Mouse (Mus musculus) spleen, adult 2 months (tissue): ENCODE results near the gene Gpr3.

Experiments used
- CTCF ChIP-seq: fragments of 200-500 bp; IDR thresholded peaks from 2 replicates; pipeline ENCODE4 v1.5.1; 2011; ENCODE audit warnings: mild to moderate bottlenecking, inconsistent platforms; ENCODE audit not compliant: insufficient read depth, insufficient read length, insufficient replicate concordance; ENCODE audit errors: extremely low read depth
- POLR2A ChIP-seq: fragments of 200-500 bp; IDR thresholded peaks from 2 replicates; pipeline ENCODE4 v1.6.1; 2011; ENCODE audit warnings: low read depth, low read length, inconsistent platforms

DNA sequence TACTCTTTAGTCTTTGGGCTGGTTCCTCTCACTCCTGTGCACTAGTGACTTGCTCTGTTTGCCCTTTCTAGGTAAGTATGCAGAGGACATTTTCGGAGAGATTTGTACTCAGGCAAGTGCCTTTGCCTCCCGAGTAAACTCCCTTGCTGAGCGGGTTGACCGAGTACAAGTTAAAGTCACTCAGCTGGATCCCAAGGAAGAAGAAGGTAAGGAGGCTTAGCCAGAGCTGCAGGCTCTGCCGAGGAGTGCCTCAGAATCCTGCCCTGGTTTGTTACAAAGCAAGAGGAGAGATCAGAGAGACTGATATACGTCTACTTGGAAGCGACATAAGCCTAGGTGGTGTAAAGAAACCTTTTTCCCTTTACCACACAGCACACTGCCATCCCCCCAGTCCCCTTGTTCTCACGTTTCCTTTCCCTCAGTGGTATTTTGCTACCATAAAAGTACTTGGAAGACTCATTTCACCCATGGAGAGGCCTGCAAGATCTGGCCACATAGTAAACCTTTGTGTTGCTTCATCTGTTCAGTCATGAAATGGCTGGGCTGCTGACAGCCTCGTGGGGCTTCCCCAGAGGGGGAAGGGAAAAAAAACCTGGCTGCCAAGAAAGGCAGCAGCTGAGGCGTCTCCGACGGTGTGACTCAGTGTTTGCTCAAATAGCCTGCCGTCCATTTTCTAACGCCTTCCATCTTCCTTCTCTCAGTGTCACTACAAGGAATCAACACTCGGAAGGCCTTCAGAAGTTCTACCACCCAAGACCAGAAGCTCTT is 27.3 kb downstream of the Gpr3 start:
- no peak for TF ChIP-seq CTCF
- TF ChIP-seq POLR2A: no peak
